Mouse (Mus musculus) heart, embryonic 16.5 days (tissue): ENCODE data around the gene Il1rn. TPM values are rescaled to one million over a fixed set of nuclear protein-coding genes. Genes with fewer than 3 reads are reported as not detected.

Experiments used
- ATAC-seq: fragments of 200-750 bp; cut with Nextera tagmentation; replicated peaks from 2 replicates; pipeline ENCODE4 v1.8.0; 2017; ENCODE audit warnings: moderate number of reproducible peaks; ENCODE audit not compliant: insufficient read depth, low FRiP score; ENCODE audit errors: extremely low read depth
- H3K27ac ChIP-seq: fragments of 300-500 bp; sonication (generic); 2 replicates; pipeline ENCODE4 v1.5.1; 2014; ENCODE audit warnings: mild to moderate bottlenecking, low read length, control low read depth, moderate library complexity
- H3K27me3 ChIP-seq: fragments of 300-500 bp; sonication (generic); 2 replicates; pipeline ENCODE4 v1.6.1; 2014; ENCODE audit warnings: low read length, mixed read lengths; ENCODE audit not compliant: control insufficient read depth, insufficient read depth
- H3K36me3 ChIP-seq: fragments of 300-500 bp; sonication (generic); 2 replicates; pipeline ENCODE4 v1.6.1; 2014; ENCODE audit not compliant: control insufficient read depth, insufficient read depth
- H3K4me1 ChIP-seq: fragments of 300-500 bp; sonication (generic); 2 replicates; pipeline ENCODE4 v1.6.1; 2014; ENCODE audit warnings: low read length, mixed read lengths; ENCODE audit not compliant: control insufficient read depth, insufficient read depth
- H3K4me2 ChIP-seq: fragments of 300-500 bp; sonication (generic); 2 replicates; pipeline ENCODE4 v1.6.1; 2014; ENCODE audit warnings: low read depth, mild to moderate bottlenecking, control low read depth, low read length
- H3K4me3 ChIP-seq: fragments of 300-500 bp; sonication (generic); 2 replicates; pipeline ENCODE4 v1.5.1; 2014; ENCODE audit warnings: mild to moderate bottlenecking, control low read depth, low read length
- H3K9ac ChIP-seq: fragments of 300-500 bp; sonication (generic); 2 replicates; pipeline ENCODE4 v1.6.1; 2014; ENCODE audit warnings: low read length, control low read depth
- H3K9me3 ChIP-seq: fragments of 300-500 bp; sonication (generic); replicated peaks from 2 replicates; pipeline ENCODE4 v1.6.1; 2016; ENCODE audit warnings: low read length; ENCODE audit not compliant: control insufficient read depth
- WGBS: fragments of 180-500 bp; shearing (Covaris S2); extraction: QIAGEN DNeasy Blood & Tissue Kit; methylation state at CpG from one replicate; pipeline ENCODE4 v1.1.7; 2014; 5-methylcytosine and 5-hydroxymethylcytosine counted together
- polyA plus RNA-seq: library from polyadenylated mRNA; unstranded; fragments of >200 nt; fragmentation: Nextera tagmentation; extraction: Ambion mirVana; gene quantifications from 2 replicates; pipeline ENCODE4 v1.2.1, GENCODE M21; 2015

Gene Il1rn
- polyA plus RNA-seq, 1 experiment from 2014 or later, result 2.1 TPM

DNA sequence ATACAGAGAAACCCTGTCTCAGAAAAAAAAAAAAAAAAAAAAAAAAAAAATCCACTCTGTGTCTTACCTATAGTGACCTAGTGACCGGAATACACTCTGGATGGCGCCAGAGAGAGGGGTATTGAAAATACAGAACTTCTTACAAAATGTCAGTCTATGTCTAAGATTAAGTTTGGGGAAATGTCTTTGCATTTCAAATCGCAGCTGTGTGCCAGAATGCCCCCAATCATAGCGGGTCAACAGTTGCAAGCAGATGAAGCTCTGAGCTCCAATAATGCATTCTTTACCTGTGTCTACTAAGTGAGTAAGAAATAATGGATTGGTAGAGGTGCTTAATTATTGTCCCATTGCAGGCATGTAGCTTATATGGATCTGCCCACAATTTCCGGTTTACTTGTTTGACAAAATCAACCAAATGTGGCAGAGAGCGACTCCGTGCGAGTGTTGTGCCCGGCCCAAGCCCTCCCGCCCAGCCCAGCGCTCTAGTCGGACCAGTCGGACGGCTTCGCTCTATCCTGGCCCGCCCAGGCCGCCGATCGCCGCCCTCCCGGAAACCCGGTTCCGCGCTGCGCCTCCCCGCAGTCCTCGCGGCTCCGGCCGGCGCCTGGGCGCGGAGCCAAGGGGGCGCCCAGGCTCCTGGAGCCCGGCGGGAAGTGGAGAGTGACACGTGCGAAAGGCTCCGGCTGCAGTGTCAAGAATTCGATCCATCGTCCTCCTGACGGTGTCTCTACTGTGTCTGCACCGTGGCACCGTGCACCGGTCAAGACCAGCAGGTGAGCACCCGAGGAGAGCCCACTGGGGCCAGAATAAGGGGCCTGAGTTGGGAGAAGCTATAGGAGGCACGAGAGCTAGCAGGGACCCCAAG lies 30.6 kb downstream of the Il1rn start, which contains the start of gene Psd4:
Gene Psd4, plus strand, starts transcription at position 551 of the 865 bp plus-strand sequence.
- Histone ChIP-seq H3K9ac (peak within 1 kb of the TSS; percentile 60), H3K9me3 (no peaks in the 10 kb centered on the region), H3K36me3 (no peaks in the 10 kb centered on the region), H3K4me2 (peak within 1 kb of the TSS; percentile 79), H3K27ac (no peak within 1 kb of the TSS), H3K4me1 (peaks cover 8% of the 10 kb centered on the region), H3K27me3 (peaks cover 2% of the 10 kb centered on the region; the same call in 1 of the 2 replicates), H3K4me3 (peak within 1 kb of the TSS; percentile 52)
- peak; percentile 85 for ATAC-seq
- WGBS, result 4% methylated on average over 47 of the region's 47 CpGs

DNA sequence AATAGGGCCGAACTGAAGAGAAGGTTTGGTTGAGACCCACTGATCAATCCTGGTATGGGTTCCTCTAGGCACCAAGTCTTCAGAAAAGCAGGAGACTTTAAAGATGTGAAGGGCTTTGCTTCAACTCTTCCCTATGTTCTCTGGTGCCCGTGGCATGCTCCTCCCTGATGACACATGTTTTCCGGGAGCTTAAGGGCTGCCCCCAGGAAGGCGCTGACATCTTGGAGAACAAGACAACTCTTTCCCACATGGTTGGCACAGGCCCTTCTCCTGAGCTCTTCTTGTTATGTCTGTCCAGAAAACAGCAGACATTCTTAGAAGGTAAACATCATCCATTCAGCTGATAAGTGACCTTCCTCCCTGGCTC lies 31.2 kb downstream of the Il1rn start:
- peak overlapping the region; percentile 52 for H3K4me3 ChIP-seq
- H3K36me3 ChIP-seq, result no peaks in the 10 kb centered on the region
- no peak overlapping the region; the same call in 1 of the 2 replicates for H3K9ac ChIP-seq
- WGBS, result 50% methylated on average over 4 of the region's 4 CpGs
- peak overlapping the region; percentile 79 for H3K4me2 ChIP-seq
- no peak for ATAC-seq
- no peak overlapping the region for H3K27ac ChIP-seq
- peaks cover 2% of the 10 kb centered on the region; the same call in 1 of the 2 replicates for H3K27me3 ChIP-seq
- H3K4me1 ChIP-seq, result peaks cover 8% of the 10 kb centered on the region
- no peaks in the 10 kb centered on the region for H3K9me3 ChIP-seq

DNA sequence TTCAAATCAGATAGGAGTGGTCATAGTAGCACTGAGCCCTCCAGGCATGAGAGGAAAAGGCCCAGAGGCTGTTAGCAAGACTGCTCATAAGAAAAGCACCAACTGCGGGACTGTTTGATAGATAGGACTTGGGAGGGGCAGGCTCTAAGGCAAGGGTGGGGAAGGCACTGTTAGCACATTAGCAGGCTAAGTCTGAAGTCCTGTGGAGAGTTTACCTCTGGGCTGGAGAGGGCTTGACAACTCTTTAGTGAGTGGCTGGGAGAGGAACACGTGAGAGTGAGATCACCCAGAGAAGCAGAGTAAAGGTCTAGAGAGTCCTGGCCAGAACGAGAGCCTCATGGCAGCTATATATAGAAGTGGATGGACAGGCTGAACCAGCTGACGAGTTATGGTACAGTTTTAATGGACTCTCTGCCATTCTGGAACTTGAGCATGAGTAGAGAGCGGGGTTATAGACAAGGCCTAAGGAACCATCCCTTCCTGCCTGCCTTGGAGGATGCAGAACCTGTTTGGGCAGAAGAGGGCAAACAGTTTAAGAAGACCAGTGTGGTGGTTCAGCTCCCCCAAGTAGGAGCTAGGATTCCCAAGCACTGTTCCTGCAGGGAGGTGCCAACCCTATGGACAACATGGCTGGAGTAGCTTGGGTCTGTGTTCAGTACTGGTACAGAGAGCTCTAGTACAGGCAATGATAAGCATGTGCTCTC lies 42.2 kb downstream of the Il1rn start:
- Histone ChIP-seq H3K4me1 (no peaks in the 10 kb centered on the region), H3K4me2 (no peak overlapping the region), H3K4me3 (no peak overlapping the region), H3K9me3 (no peaks in the 10 kb centered on the region), H3K27ac (no peak overlapping the region), H3K36me3 (no peaks in the 10 kb centered on the region), H3K27me3 (no peaks in the 10 kb centered on the region), H3K9ac (no peak overlapping the region)
- WGBS, result 45% methylated on average over 5 of the region's 5 CpGs
- no peak for ATAC-seq

DNA sequence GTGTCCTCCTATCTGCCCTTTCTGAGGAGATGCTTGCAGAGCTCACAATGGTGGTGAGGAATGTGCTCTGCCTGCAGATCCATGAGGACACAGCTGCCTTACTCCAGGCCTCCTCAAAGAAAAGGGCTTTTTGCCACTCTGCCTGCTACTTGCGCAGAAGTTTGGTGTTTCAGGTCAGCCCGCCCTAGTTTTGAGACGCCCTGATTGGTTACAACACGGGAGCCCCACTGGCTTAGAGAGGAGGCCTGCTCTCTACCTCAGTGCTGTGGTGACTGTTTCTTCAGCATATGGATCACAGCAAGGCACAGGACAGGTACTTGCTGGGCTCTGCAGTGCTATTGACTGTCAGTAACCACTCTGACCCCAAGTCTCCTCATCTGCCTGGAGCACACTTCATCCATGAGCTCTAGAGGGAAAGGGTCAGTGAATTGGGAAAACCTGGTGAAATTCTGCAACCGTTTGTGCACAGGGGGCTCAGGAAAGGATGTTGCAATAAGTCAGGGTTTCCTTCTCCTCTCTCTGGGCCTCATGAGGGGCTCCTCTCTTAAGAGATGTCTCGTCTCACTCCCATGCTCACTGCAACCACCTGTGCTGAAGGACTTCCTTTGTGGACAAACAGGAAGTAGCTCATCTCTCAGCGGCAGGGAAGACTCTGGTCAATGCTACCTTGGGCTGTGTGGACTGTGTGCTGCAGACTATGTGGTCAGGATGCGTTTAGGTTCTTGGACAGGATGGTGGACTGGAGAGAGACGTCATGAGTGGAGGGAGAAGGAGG lies 46.0 kb downstream of the Il1rn start:
- 60% methylated on average over 9 of the region's 9 CpGs for WGBS
- Histone ChIP-seq H3K27me3 (no peaks in the 10 kb centered on the region), H3K36me3 (no peaks in the 10 kb centered on the region), H3K4me2 (no peak overlapping the region), H3K4me3 (no peak overlapping the region), H3K9me3 (no peaks in the 10 kb centered on the region), H3K4me1 (no peaks in the 10 kb centered on the region), H3K27ac (no peak overlapping the region), H3K9ac (no peak overlapping the region)
- ATAC-seq, result no peak

DNA sequence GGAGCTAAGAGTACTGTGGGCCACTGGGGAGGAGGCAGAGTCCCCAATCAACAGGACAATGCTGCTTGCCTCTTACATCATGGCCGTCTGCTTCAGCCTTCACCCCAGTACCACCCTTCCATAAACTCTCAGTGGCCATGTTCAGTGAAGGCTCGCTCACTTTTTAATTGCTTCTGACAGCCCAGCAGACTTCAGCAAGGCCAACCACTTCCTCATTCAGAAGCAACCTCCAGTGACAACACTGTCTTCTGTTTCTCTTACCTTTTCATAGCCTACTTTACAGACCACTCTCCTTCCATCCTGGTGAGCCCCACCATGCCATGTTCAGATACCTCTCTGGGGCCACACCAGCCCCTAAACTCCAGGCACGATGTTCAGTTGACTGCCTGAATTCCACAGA lies 47.0 kb downstream of the Il1rn start:
- H3K9ac ChIP-seq, result no peak overlapping the region
- no peaks in the 10 kb centered on the region for H3K9me3 ChIP-seq
- H3K27ac ChIP-seq, result no peak overlapping the region
- no peaks in the 10 kb centered on the region for H3K4me1 ChIP-seq
- no peak overlapping the region for H3K4me3 ChIP-seq
- 54% methylated on average over 3 of the region's 3 CpGs for WGBS
- ATAC-seq, result no peak
- no peaks in the 10 kb centered on the region for H3K27me3 ChIP-seq
- no peaks in the 10 kb centered on the region for H3K36me3 ChIP-seq
- H3K4me2 ChIP-seq, result no peak overlapping the region

DNA sequence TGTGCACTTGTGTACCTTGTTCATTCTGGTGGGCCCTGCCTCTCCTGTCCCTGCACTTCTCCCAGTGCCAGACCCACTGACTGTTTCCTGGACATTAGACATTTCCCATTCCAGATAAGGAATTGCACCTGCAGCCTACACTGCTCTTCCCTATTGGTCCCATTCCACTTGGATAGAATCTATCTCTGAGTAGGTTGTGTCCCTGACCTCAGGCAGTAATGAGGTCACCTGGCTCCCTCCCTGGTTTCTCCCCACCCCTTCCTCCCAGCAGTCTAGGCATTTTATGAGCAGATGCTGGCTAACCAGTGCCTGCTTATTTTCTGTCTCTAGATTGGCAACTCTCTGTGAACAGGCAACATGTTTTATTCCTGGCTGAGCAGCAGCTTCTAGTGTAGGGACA lies 47.7 kb downstream of the Il1rn start:
- H3K4me2 ChIP-seq, result no peak overlapping the region
- no peaks in the 10 kb centered on the region for H3K36me3 ChIP-seq
- no peak for ATAC-seq
- no peak overlapping the region for H3K4me3 ChIP-seq
- H3K27ac ChIP-seq, result no peak overlapping the region
- no peaks in the 10 kb centered on the region for H3K9me3 ChIP-seq
- H3K4me1 ChIP-seq, result no peaks in the 10 kb centered on the region
- H3K27me3 ChIP-seq, result no peaks in the 10 kb centered on the region
- H3K9ac ChIP-seq, result no peak overlapping the region

DNA sequence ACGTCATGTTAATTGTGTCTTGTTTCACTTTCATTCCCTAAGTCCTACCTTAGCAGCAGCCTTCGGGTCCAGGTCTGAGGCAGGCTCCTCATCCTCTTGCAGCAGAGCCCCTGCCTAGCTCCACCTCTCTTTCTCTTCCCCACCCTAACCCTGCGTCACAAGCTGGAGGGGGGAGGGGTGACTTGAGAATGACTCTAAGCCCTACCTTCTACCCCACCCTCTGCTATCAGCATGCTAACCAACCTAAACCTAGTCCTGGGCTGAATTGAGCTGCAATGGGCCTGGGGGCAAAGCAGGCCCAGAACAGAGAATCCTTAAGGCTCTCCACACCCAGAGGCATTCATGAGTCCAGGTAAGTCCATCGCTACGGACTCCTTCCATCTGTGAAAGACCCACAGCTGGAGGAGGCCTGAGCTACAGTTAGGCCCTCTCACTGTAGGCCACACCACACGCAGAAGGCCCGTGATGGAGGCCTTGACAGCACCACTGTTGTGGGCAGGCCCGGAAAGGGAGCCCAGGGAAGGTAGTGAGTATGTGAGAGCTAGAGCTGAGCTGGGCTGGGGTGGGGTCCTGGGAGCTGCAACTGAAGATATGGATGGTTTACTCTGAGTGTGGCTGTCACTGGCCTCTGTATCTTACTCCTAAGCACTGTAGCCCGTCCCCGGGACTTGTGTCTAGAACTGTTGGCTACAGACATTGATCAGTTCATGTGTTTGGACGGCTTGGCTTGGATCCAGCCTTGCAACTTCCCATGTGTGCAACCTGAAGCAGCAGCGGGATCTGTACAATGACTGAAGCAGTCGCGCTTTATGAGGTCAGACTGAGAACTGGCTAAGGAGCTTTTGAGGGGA lies 48.7 kb downstream of the Il1rn start:
- ATAC-seq, result peak; percentile 59; the same call in 1 of the 2 replicates
- no peaks in the 10 kb centered on the region for H3K4me1 ChIP-seq
- no peaks in the 10 kb centered on the region for H3K27me3 ChIP-seq
- WGBS, result 74% methylated on average over 14 of the region's 14 CpGs
- no peaks in the 10 kb centered on the region for H3K9me3 ChIP-seq
- H3K36me3 ChIP-seq, result no peaks in the 10 kb centered on the region
- H3K27ac ChIP-seq, result no peak overlapping the region; the same call in 1 of the 2 replicates
- H3K4me2 ChIP-seq, result peak overlapping the region; percentile 15; the same call in 1 of the 2 replicates
- peak overlapping the region; percentile 54; the same call in 1 of the 2 replicates for H3K9ac ChIP-seq
- peak overlapping the region; percentile 31 for H3K4me3 ChIP-seq
